Mouse (Mus musculus) hindbrain, embryonic 11.5 days (tissue): Measurements from ENCODE around the gene Fabp7. TPM values are rescaled to one million over a fixed set of nuclear protein-coding genes. Genes with fewer than 3 reads are reported as not detected.

Experiments
- ATAC-seq: fragments of 200-750 bp; cut with Nextera tagmentation; 2 replicates; pipeline ENCODE4 v1.8.0; 2017; ENCODE audit warnings: mild to moderate bottlenecking, moderate TSS enrichment, moderate library complexity; ENCODE audit not compliant: low FRiP score
- DNase-seq: peaks from one replicate; pipeline ENCODE4 v3.0.0-alpha.2; 2015; ENCODE audit warnings: low spot score
- H3K27ac ChIP-seq: fragments of 300-500 bp; sonication (generic); 2 replicates; pipeline ENCODE4 v1.5.1; 2014; ENCODE audit warnings: mild to moderate bottlenecking, low read depth, low read length
- H3K27me3 ChIP-seq: fragments of 300-500 bp; sonication (generic); 2 replicates; pipeline ENCODE4 v1.6.1; 2014; ENCODE audit warnings: mild to moderate bottlenecking, low read length, moderate library complexity, mixed read lengths; ENCODE audit not compliant: control insufficient read depth, insufficient read depth
- H3K36me3 ChIP-seq: fragments of 300-500 bp; sonication (generic); 2 replicates; pipeline ENCODE4 v1.6.1; 2014; ENCODE audit warnings: mild to moderate bottlenecking, low read length, moderate library complexity, mixed read lengths; ENCODE audit not compliant: control insufficient read depth, insufficient read depth
- H3K4me1 ChIP-seq: fragments of 300-500 bp; sonication (generic); replicated peaks from 2 replicates; pipeline ENCODE4 v1.6.1; 2014; ENCODE audit warnings: low read length, mixed read lengths; ENCODE audit not compliant: control insufficient read depth, insufficient read depth
- H3K4me2 ChIP-seq: fragments of 300-500 bp; sonication (generic); replicated peaks from 2 replicates; pipeline ENCODE4 v1.6.1; 2014; ENCODE audit warnings: mild to moderate bottlenecking, low read depth, low read length
- H3K4me3 ChIP-seq: fragments of 300-500 bp; sonication (generic); 2 replicates; pipeline ENCODE4 v1.5.1; 2014; ENCODE audit warnings: low read depth, low read length
- H3K9ac ChIP-seq: fragments of 300-500 bp; sonication (generic); 2 replicates; pipeline ENCODE4 v1.6.1; 2014; ENCODE audit warnings: low read depth, low read length
- H3K9me3 ChIP-seq: fragments of 300-500 bp; sonication (generic); 2 replicates; pipeline ENCODE4 v1.6.1; 2016; ENCODE audit warnings: low read length; ENCODE audit not compliant: control insufficient read depth
- WGBS: fragments of 180-500 bp; shearing (Covaris S2); extraction: QIAGEN DNeasy Blood & Tissue Kit; methylation state at CpG from one replicate; pipeline ENCODE4 v1.1.7; 2014; 5-methylcytosine and 5-hydroxymethylcytosine counted together
- polyA plus RNA-seq: library from polyadenylated mRNA; unstranded; fragments of >200 nt; fragmentation: Nextera tagmentation; extraction: Ambion mirVana; gene quantifications from 2 replicates; pipeline ENCODE4 v1.2.1, GENCODE M21; 2014

The Fabp7 gene
- polyA plus RNA-seq, 1 experiment from 2014 or later, result 1,341 TPM

DNA sequence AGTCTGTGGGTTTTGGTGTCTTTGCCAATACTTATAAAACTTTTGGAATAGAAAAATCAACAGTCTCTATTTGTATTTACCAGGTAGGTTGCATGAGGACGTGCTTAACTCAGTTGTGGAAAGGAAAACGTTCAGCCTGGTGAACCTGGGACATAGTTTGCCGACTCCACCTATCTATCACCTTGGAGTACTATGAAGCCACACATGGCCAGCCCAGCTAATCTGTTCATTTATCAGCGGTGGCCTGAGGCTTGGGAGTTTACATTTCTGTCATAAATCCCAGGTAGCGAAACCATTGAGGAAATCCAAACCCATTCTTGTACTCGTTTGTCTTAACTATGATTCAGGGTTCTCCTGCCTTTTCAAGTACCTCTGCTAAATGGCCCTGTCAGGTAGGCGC is 9.3 kb downstream of the Fabp7 start, which contains the start of gene Smpdl3a:
Gene Smpdl3a, plus strand, starts transcription at position 318 of the 400 bp plus-strand sequence.
- Histone ChIP-seq H3K36me3 (no peaks in the 10 kb centered on the region), H3K9me3 (no peaks in the 10 kb centered on the region; the same call in 1 of the 2 replicates), H3K9ac (peak within 1 kb of the TSS; percentile 64), H3K27me3 (no peaks in the 10 kb centered on the region), H3K27ac (peak within 1 kb of the TSS; percentile 27; the same call in 1 of the 2 replicates), H3K4me1 (no peaks in the 10 kb centered on the region), H3K4me2 (peak within 1 kb of the TSS; percentile 91), H3K4me3 (peak within 1 kb of the TSS; percentile 48)
- DNase-seq (peak; percentile 14), ATAC-seq (no peak)
- 81% methylated on average over 7 of the region's 7 CpGs for WGBS

DNA sequence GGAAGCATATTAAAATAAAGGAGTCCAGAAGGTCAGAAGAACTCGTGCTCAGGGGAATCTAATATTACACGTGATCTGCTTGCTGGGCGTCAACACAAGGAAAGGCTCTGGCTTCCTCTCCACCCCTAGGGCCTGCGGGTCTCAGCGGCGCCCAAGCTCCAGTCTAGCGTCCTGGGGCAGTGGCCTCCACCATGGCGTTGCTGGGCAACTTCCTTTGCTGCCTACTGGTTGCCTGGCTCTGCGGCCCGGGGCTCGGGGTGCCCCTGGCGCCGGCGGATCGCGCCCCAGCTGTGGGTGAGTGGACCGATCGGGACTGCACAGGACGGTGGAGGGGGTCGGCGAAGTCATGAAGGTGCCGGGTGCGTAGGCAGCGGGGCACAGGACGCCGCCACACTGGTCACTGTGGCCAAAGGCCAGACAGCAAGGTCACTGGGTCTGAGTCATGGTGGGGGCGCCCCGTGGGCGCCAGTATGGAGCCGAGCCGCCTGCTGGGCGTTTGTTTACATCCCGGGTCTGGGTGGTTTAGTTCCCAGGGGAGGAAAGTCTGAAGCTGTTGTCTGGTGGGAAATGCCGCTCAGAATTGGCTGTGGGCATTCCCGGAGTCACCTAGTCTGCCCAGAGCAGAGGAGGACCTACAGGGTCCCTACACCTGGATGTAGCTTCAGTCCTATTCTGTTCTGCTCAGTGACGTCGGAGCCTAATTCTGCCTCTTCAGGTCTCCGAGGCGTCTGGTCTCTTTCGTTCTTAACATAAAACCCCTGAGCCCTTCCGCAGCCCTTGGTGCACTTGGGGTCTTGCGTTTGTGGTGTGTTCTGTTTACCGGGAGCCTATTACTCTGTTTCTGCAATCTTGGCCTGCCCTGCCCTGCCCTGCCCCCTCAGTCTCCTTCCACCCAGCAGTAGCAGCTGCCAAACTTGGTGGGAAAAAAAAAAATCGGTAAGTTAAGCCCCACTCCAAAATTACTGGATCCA is 10.1 kb downstream of the Fabp7 start:
- Histone ChIP-seq H3K27me3 (no peaks in the 10 kb centered on the region), H3K27ac (peak overlapping the region; percentile 27; the same call in 1 of the 2 replicates), H3K9me3 (no peaks in the 10 kb centered on the region; the same call in 1 of the 2 replicates), H3K9ac (peak overlapping the region; percentile 64), H3K4me1 (no peaks in the 10 kb centered on the region), H3K4me3 (peak overlapping the region; percentile 48), H3K4me2 (peak overlapping the region; percentile 91), H3K36me3 (no peaks in the 10 kb centered on the region)
- peak; percentile 78 for ATAC-seq
- peak; percentile 57 for DNase-seq
- WGBS, result 2% methylated on average over 44 of the region's 44 CpGs

DNA sequence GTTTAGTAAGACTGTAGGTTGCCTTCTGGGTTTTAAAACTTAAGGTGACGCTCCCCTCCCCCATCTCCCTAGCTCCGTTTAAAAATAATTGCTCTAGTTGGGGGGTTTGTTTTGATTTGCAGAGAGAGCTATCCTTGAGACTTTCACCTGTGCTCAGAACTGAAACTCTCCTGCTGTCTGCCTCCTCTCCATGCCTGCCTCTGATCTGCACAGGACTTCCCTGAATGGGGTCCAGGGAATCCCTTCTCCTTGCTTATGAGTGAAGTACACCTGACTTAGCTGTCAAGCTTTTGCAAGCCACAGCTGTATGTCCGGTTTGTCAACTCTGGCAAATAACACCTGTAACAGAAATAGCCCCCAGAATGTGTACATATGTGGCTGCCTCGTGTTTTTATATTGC is 10.9 kb downstream of the Fabp7 start:
- DNase-seq (no peak), ATAC-seq (no peak)
- Histone ChIP-seq H3K9ac (no peak overlapping the region), H3K36me3 (no peaks in the 10 kb centered on the region), H3K27me3 (no peaks in the 10 kb centered on the region), H3K4me3 (no peak overlapping the region), H3K9me3 (no peaks in the 10 kb centered on the region; the same call in 1 of the 2 replicates), H3K4me2 (peak overlapping the region; percentile 91), H3K27ac (no peak overlapping the region), H3K4me1 (no peaks in the 10 kb centered on the region)
- WGBS, result 47% methylated on average over 4 of the region's 4 CpGs

DNA sequence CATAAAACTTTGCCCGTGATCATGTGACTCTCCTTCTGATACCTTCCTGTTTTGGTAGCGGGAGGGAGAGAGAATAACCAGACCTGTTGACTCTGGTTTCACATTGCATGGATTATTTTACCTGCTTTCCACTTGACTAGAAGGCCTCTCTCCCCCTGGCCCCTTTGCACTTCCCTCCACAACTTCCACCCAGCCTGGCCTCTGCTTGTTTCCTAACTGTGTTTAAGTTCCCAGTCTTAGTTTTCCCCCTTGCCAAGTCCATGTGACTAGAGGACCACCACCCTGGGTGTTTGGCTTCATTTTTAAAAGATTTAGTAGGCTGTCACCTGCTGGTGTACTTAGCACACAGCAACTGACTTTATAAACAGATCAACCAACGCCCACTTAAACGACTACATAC is 11.4 kb downstream of the Fabp7 start:
- Histone ChIP-seq H3K4me1 (no peaks in the 10 kb centered on the region), H3K4me2 (no peak overlapping the region), H3K4me3 (no peak overlapping the region), H3K27ac (no peak overlapping the region), H3K27me3 (no peaks in the 10 kb centered on the region), H3K36me3 (no peaks in the 10 kb centered on the region), H3K9me3 (no peaks in the 10 kb centered on the region; the same call in 1 of the 2 replicates), H3K9ac (no peak overlapping the region)
- WGBS, result 65% methylated on average over 4 of the region's 4 CpGs
- peak; percentile 30; the same call in 1 of the 2 replicates for ATAC-seq
- peak; percentile 19 for DNase-seq

DNA sequence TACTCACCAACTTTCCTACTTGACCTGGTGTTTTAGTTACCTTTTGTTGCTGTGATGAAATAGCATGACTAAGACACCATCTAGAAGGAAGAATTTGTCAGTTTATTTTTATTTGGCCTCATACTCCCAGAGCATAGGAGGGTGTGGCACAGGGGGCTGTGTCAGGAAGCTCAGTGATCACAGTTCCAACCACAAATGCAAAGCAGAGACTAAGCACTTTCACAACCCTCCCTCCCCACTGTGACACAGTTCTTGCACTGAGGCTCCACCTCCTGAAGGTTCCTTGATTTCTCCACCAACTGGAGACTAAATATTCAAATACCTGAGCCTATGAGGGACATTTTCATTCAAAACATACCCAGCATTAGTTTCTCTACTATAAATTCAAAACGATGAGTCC is 14.8 kb downstream of the Fabp7 start:
- Histone ChIP-seq H3K9me3 (no peaks in the 10 kb centered on the region), H3K36me3 (no peaks in the 10 kb centered on the region), H3K4me2 (no peak overlapping the region), H3K4me1 (no peaks in the 10 kb centered on the region), H3K27ac (no peak overlapping the region), H3K27me3 (no peaks in the 10 kb centered on the region), H3K9ac (no peak overlapping the region), H3K4me3 (no peak overlapping the region)
- WGBS, result 87% methylated on average over 1 of the region's 1 CpGs
- no peak for DNase-seq
- ATAC-seq, result no peak

DNA sequence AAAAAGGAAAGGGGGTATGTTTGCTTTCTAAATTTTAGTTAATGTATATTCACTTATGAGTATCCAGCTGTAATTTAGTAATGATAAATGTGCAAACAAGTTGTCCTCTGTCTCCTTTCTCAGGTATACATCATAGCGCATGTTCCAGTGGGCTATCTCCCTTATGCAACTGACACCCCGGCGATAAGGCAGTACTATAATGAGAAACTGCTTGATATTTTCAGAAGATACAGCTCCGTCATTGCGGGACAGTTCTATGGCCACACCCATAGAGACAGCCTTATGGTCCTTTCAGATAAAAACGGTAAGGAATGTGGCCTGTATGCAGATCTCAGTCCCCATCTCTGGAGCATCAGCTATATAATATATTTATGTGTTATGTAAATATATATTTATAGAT is 23.1 kb downstream of the Fabp7 start:
- WGBS, result 96% methylated on average over 6 of the region's 6 CpGs
- Histone ChIP-seq H3K27ac (no peak overlapping the region), H3K27me3 (no peaks in the 10 kb centered on the region), H3K9ac (no peak overlapping the region), H3K4me2 (no peak overlapping the region), H3K36me3 (no peaks in the 10 kb centered on the region), H3K4me3 (no peak overlapping the region), H3K9me3 (no peaks in the 10 kb centered on the region), H3K4me1 (no peaks in the 10 kb centered on the region)
- DNase-seq (no peak), ATAC-seq (no peak)

DNA sequence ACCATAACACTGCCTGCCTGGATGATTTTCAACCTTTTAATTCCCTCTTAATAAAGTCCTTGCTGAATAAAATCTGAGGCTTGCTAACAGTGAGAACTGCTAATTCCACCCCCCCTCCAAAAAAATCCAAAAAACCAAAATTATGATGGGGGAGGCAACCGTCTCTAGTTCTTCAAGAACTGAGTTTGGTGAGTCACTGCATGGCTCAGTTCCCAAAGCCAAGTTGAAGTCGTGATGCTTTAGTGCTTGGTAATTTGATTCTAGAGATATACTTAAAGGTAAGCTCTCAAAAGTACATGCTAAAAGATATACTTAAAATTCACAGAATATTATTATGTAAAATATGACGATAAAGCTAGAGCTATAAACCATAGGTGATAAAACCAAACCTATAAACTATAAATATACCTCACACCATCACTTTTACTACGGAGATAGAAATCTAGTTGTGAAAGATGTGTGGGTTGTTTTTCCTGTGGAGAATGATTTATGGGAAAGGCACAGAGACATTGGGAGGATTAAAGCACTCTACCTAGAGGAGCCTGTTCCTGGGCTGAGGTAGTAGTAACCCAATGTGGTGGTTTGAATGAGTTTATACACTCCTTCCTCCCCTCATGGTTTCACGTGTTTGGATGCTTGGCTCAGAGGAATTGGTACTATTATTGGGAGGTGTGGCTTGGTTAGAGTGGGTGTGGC is 27.6 kb downstream of the Fabp7 start:
- DNase-seq, result no peak
- Histone ChIP-seq H3K4me3 (no peak overlapping the region), H3K36me3 (no peaks in the 10 kb centered on the region), H3K4me1 (no peaks in the 10 kb centered on the region), H3K27me3 (no peaks in the 10 kb centered on the region), H3K4me2 (no peak overlapping the region), H3K9me3 (no peaks in the 10 kb centered on the region), H3K27ac (no peak overlapping the region), H3K9ac (no peak overlapping the region)
- ATAC-seq, result no peak
- 88% methylated on average over 5 of the region's 5 CpGs for WGBS

DNA sequence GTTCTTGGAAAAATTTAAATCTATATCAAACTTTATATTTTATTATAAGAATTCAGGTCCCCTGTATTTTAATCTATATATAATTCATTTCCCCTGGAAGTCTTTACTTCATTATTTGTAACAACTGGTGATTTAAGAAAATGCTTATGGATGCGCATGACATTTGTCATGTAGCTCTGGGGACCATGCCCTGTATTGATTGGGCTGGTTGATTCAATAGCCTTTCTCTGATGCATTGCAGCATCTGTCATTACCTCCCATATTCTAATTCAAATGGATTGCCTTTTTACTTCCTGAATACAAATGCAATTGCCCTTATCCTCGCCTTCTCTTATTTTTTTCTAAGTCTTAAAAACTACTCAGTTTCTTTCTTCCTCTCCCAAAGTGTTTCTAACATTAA is 29.6 kb downstream of the Fabp7 start:
- 57% methylated on average over 2 of the region's 2 CpGs for WGBS
- no peak overlapping the region for H3K4me2 ChIP-seq
- no peak overlapping the region for H3K27ac ChIP-seq
- no peaks in the 10 kb centered on the region for H3K36me3 ChIP-seq
- H3K4me3 ChIP-seq, result no peak overlapping the region
- H3K27me3 ChIP-seq, result no peaks in the 10 kb centered on the region
- H3K4me1 ChIP-seq, result no peaks in the 10 kb centered on the region
- no peaks in the 10 kb centered on the region for H3K9me3 ChIP-seq
- ATAC-seq (no peak), DNase-seq (no peak)
- H3K9ac ChIP-seq, result no peak overlapping the region
